Mouse (Mus musculus) heart, postnatal 0 days (tissue): ENCODE data around the gene Dnah7b. TPM values are rescaled to one million over a fixed set of nuclear protein-coding genes. Genes with fewer than 3 reads are reported as not detected.
"Not testable (repeated sequence)": the region's sequence is repeated elsewhere in the genome, so short reads cannot be mapped to it uniquely, and the experiment has no call there.

Experiments
- ATAC-seq: fragments of 200-750 bp; cut with Nextera tagmentation; 2 replicates; pipeline ENCODE4 v1.8.0; 2017; ENCODE audit warnings: low read depth, moderate number of reproducible peaks, moderate library complexity; ENCODE audit not compliant: insufficient read depth
- DNase-seq: peaks from one replicate; pipeline ENCODE4 v3.0.0-alpha.2; 2016; ENCODE audit warnings: low spot score
- H3K27ac ChIP-seq: fragments of 300-500 bp; sonication (generic); 2 replicates; pipeline ENCODE4 v1.5.1; 2014; ENCODE audit warnings: low read depth, mild to moderate bottlenecking
- H3K27me3 ChIP-seq: fragments of 300-500 bp; sonication (generic); 2 replicates; pipeline ENCODE4 v1.6.1; 2014; ENCODE audit warnings: low read length, mixed read lengths; ENCODE audit not compliant: control insufficient read depth, insufficient read depth
- H3K36me3 ChIP-seq: fragments of 300-500 bp; sonication (generic); replicated peaks from 2 replicates; pipeline ENCODE4 v1.6.1; 2014; ENCODE audit warnings: low read length, mixed read lengths; ENCODE audit not compliant: control insufficient read depth, insufficient read depth
- H3K4me1 ChIP-seq: fragments of 300-500 bp; sonication (generic); 2 replicates; pipeline ENCODE4 v1.6.1; 2014; ENCODE audit warnings: antibody characterized with exemption; ENCODE audit not compliant: control insufficient read depth, insufficient read depth
- H3K4me2 ChIP-seq: fragments of 300-500 bp; sonication (generic); 2 replicates; pipeline ENCODE4 v1.6.1; 2014; ENCODE audit warnings: low read depth, mild to moderate bottlenecking, low read length, moderate library complexity
- H3K4me3 ChIP-seq: fragments of 300-500 bp; sonication (generic); 2 replicates; pipeline ENCODE4 v1.5.1; 2014; ENCODE audit warnings: low read depth, low read length
- H3K9ac ChIP-seq: fragments of 300-500 bp; sonication (generic); replicated peaks from 2 replicates; pipeline ENCODE4 v1.6.1; 2014; ENCODE audit warnings: low read depth, low read length, mixed read lengths
- H3K9me3 ChIP-seq: fragments of 300-500 bp; sonication (generic); replicated peaks from 2 replicates; pipeline ENCODE4 v1.6.1; 2016; ENCODE audit warnings: low read length; ENCODE audit not compliant: control insufficient read depth
- CTCF ChIP-seq: IDR thresholded peaks from 2 replicates; pipeline ENCODE4 v1.5.1; 2016; ENCODE audit warnings: antibody characterized with exemption, control low read depth, low read depth
- EP300 ChIP-seq: IDR thresholded peaks from 2 replicates; pipeline ENCODE4 v1.6.1; 2016; ENCODE audit warnings: antibody characterized with exemption, low read depth
- WGBS: fragments of 180-500 bp; shearing (Covaris S2); extraction: QIAGEN DNeasy Blood & Tissue Kit; methylation state at CpG from one replicate; pipeline ENCODE4 v1.1.7; 2014; 5-methylcytosine and 5-hydroxymethylcytosine counted together
- polyA plus RNA-seq: library from polyadenylated mRNA; unstranded; fragments of >200 nt; fragmentation: Nextera tagmentation; extraction: Ambion mirVana; gene quantifications from 2 replicates; pipeline ENCODE4 v1.2.1, GENCODE M21; 2015
- total RNA-seq: library from RNA; depleted of rRNA; stranded (reverse); fragments of >200 nt; gene quantifications from 2 replicates; pipeline ENCODE4 v1.2.3, GENCODE M21; 2014; ENCODE audit warnings: low replicate concordance

Dnah7b gene
- total and polyA plus RNA-seq, 2 experiments from 2014 or later = 0.52 to 2.4 TPM

GRCm38 (mm10) chr1:46128058-46128457, 61.9 kb downstream of the Dnah7b start:
- H3K27me3 ChIP-seq = no peaks in the 10 kb centered on the region
- H3K27ac ChIP-seq = no peak overlapping the region
- no peaks in the 10 kb centered on the region for H3K36me3 ChIP-seq
- 56% methylated on average over 4 of the region's 4 CpGs for WGBS
- no peak overlapping the region for H3K9ac ChIP-seq
- no peaks in the 10 kb centered on the region for H3K4me1 ChIP-seq
- no peak for TF ChIP-seq EP300
- TF ChIP-seq CTCF = no peak
- no peaks in the 10 kb centered on the region for H3K9me3 ChIP-seq
- H3K4me3 ChIP-seq = no peak overlapping the region
- DNase-seq = no peak
- no peak for ATAC-seq
- no peak overlapping the region for H3K4me2 ChIP-seq

- H3K4me1 ChIP-seq = not testable (repeated sequence)
These were observed 130.7 kb downstream of the Dnah7b start for GRCm38 (mm10) chr1:46196835-46197234.

GRCm38 (mm10) chr1:46201169-46201568, 135.1 kb downstream of the Dnah7b start:
- DNase-seq, H3K9ac ChIP-seq, H3K36me3 ChIP-seq, H3K4me1 ChIP-seq, H3K27ac ChIP-seq, H3K9me3 ChIP-seq, ATAC-seq, H3K4me2 ChIP-seq, H3K27me3 ChIP-seq, H3K4me3 ChIP-seq: not testable (repeated sequence)
- 91% methylated on average over 9 of the region's 9 CpGs for WGBS

More at GRCm38 (mm10) chr1:46196835-46197234, 130.7 kb downstream of the Dnah7b start:
- not testable (repeated sequence) for ATAC-seq, H3K27me3 ChIP-seq, H3K27ac ChIP-seq, H3K9me3 ChIP-seq, H3K4me3 ChIP-seq, H3K9ac ChIP-seq, DNase-seq, H3K4me2 ChIP-seq, H3K36me3 ChIP-seq
- 58% methylated on average over 2 of the region's 2 CpGs for WGBS

- not testable (repeated sequence) for DNase-seq, H3K9me3 ChIP-seq, H3K27ac ChIP-seq, H3K4me2 ChIP-seq, H3K36me3 ChIP-seq, H3K27me3 ChIP-seq, H3K9ac ChIP-seq, H3K4me1 ChIP-seq, H3K4me3 ChIP-seq, ATAC-seq
- 61% methylated on average over 2 of the region's 2 CpGs for WGBS
These were observed 144.0 kb downstream of the Dnah7b start for GRCm38 (mm10) chr1:46210014-46210588.

GRCm38 (mm10) chr1:46222704-46223103, 156.6 kb downstream of the Dnah7b start:
- H3K36me3 ChIP-seq, H3K9me3 ChIP-seq, H3K27me3 ChIP-seq, H3K4me2 ChIP-seq, ATAC-seq, H3K4me1 ChIP-seq, H3K9ac ChIP-seq, H3K27ac ChIP-seq, H3K4me3 ChIP-seq, DNase-seq: not testable (repeated sequence)
- WGBS = 75% methylated on average over 2 of the region's 2 CpGs

GRCm38 (mm10) chr1:46226136-46226535, 160.0 kb downstream of the Dnah7b start:
- H3K27ac ChIP-seq, H3K9me3 ChIP-seq, H3K4me1 ChIP-seq, H3K4me3 ChIP-seq, H3K36me3 ChIP-seq, H3K4me2 ChIP-seq, H3K9ac ChIP-seq, DNase-seq, ATAC-seq, H3K27me3 ChIP-seq: not testable (repeated sequence)

- H3K4me2 ChIP-seq, H3K9me3 ChIP-seq, ATAC-seq, H3K27me3 ChIP-seq, H3K9ac ChIP-seq, H3K36me3 ChIP-seq, H3K4me3 ChIP-seq, H3K27ac ChIP-seq, H3K4me1 ChIP-seq, DNase-seq: not testable (repeated sequence)
- 64% methylated on average over 2 of the region's 2 CpGs for WGBS
These were observed 202.7 kb downstream of the Dnah7b start for GRCm38 (mm10) chr1:46268841-46269240.
